Mouse (Mus musculus) layer of hippocampus, adult 8-10 months (tissue): ENCODE measurements around the gene Krt18. TPM values are rescaled to one million over a fixed set of nuclear protein-coding genes. Genes with fewer than 3 reads are reported as not detected.

Source experiments
- DNase-seq, 2 experiments: peaks; one replicate each; pipeline ENCODE4 v3.0.0; 2022; ENCODE audit warnings: low spot score in 2 of 2
- total RNA-seq, 4 experiments: library from RNA; stranded (reverse); gene quantifications; 2 replicates each; pipeline ENCODE4 v1.2.4; 2022

Krt18 gene
- total RNA-seq, 4 experiments from 2014 or later: 0.23 to 2.4 (median 2.3) TPM; not detected in 1

DNA sequence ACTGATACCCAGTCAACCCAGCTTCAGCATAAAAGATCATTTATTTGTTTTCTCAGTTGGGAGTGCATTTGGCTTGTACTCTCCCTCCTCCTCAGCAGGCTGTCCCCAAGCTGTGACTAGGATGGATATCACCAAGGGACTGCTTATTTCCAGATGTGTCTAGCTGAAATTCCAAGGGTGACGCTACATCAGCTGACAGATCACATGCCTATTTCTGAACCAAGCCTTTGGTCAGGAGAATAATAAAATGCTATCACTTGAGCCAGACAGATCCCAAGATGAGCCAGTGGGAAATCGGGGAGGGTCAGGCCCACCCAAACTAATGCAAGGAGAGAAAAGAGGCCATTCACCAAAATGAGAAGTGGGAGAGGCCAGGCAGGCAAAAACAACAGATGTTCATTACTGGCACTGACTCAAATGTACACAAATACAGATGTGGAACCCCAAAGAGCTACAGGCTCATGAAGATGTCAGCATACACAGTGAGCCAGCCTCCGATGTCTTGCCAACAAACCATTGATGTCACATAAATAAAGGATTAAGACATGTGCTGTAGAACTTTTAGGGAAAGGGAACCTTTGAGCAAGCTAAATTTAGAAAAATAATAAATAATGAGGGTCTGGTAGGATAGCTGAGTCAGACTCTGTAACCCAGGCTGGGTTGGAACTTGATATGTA lies 17.3 kb upstream of the Krt18 start:
- no peak for DNase-seq

DNA sequence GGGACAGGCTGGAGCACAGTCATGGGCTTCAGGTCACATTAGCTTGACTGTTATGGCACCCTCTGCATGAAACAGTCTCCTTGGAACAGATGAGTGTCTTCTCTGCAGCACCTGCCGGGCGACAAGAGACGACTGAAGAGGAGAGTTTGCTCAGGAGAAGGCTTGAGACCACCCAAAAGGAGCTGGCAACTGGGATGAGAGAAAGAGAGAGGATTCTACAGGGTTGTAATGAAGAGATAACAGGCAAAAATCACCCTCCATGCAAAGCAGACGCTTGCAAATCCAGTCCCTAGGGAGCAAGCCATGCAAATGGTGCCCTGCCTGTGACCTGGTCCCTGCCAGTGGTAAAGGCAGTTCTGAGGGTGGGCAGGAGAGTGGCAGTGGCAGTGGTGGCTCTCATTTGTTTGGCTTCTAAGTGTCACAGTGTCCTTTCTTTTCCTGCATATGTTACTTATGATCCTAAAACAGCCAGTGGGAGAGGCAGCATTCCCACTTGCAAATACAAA lies 15.7 kb upstream of the Krt18 start:
- DNase-seq: no peak

DNA sequence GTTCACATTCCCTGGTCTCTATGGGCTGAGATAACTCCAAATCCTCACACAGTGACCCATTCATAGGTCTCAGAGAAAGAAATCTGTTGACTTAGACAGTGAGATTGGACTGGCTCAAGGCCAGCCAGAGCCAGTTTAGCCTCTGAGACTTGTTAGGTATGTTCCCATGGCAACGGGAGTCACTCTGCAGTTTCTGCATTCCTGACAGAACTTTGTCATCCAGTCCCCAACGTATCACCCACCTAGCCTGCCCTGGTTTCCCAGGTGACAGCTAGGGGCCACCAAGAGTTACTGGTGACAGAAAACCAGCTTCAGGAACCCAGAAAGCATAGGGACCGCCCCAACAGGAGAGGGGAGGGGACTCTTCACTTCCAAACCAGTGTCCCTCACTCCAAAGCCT lies 14.3 kb upstream of the Krt18 start:
- no peak for DNase-seq

DNA sequence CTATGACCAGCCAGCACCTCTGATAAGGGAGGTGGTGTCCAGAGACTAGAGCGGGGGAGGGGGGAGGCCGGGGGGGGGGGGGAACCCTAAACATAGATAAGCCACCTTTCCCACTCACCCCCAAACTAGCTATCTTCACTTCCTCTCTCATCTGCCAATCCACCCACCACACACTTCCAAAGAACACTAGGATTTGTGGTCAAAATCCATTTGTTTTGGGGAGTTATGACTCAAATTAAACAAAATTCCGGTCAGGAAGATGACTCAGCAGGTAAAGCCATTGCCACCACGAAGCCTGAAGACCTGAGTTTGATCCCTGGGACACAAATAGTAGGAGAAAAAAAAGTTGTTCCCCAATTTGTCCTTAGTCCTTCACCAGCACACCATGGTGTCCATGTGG lies 13.1 kb upstream of the Krt18 start:
- no peak for DNase-seq

DNA sequence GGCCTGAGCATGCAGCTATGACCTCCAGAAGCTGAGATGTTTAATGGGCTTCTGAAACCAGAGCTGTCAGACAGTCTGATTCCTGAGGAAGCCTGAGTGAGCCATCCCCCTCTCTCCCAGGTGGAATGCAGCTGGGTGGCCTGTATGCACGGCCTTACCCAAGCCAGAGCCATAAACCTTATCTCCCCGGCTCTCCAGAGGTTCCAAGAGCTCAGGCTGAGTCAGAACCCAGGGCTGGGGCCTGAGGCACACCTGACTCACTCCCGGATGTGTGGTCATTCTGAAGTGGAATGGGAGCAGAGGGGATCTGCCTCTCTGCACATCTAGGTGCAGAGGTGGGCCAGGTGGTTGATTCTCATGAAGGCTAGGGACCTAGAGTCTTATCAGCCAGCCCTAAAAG lies 11.9 kb upstream of the Krt18 start:
- DNase-seq: no peak

DNA sequence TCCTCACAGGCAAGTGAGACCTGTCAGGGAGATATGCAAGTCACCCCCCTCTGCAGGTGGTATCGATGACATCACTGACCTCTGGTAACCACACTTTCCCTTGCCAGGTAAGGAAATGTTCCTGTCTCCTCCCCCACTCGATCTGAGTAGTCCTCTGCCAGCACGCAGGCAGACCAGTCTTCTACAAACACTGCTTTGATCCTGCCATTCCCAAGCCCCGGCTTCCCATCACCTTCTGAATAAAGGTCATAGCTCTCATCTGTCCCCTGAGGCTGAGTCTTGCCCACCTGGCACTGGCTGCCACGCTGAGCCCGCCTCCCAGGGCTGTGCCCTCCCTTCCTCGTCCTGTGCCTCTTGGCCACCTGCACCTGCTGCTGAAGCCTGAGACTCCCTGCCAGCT lies 11.2 kb upstream of the Krt18 start:
- no peak for DNase-seq

DNA sequence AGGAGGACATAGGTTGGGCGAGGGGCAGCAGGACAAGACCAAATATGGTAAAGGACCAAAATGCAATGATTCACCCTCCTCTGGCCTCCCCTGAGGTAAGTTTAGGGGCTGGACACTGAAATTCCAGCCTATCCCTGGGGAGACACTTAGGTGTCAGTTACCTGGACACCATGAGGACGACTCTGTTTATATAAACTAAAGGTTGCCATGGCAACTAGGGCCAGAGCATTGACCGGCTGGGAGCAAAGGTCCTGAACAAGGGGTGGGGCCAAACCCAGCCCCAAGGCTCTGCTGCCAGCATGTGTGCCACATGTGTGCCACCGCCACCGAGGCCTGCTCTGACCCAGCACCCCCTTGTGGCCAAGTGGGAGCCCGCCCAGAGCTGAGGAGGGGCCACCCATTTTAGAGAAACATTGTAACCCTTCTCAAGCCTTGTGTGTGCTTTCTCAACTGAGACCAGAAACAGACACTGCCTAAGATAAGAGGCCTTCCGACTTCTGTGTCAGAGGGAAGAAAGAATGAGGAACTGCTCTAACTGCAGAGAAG lies 10.0 kb upstream of the Krt18 start:
- DNase-seq: no peak

DNA sequence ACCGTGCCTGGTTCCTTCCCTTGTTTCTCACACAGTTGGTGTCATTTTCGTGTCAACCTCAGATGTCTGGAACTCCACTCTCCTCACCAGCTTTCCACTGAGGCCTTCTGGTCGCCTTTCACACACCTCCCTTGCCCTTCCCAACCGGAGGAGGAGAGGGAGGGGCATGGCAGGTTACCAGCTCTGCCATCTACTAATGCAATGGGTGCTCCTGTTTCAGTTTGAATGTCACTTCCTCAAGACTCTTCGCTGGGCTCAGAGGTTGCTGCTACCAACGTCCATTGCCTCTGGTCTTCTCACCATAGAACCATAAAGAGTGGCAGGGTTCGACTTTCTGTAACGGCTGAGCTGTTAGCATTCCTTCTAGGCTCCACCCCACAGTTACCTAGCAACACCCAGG lies 5.5 kb upstream of the Krt18 start:
- no peak for DNase-seq

DNA sequence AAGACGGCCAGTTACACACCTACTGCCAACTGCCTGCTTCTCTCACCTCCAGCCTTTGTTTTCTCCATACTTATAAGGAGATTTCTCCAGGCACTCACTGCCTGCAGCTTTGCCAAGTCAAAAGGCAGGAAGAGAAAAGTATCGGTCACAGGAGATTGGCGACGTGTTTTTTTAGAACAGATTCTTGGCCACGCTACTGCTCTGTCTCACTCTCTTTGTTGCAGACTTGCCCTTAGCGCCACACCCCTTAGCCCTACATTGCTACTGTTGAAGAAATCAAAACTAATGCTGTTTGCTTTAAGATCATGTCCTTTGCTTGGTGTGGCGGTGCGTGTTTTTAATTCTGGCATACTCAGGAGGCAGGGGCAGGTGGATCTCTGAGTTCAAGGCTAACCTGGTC lies 4.1 kb upstream of the Krt18 start:
- no peak for DNase-seq

DNA sequence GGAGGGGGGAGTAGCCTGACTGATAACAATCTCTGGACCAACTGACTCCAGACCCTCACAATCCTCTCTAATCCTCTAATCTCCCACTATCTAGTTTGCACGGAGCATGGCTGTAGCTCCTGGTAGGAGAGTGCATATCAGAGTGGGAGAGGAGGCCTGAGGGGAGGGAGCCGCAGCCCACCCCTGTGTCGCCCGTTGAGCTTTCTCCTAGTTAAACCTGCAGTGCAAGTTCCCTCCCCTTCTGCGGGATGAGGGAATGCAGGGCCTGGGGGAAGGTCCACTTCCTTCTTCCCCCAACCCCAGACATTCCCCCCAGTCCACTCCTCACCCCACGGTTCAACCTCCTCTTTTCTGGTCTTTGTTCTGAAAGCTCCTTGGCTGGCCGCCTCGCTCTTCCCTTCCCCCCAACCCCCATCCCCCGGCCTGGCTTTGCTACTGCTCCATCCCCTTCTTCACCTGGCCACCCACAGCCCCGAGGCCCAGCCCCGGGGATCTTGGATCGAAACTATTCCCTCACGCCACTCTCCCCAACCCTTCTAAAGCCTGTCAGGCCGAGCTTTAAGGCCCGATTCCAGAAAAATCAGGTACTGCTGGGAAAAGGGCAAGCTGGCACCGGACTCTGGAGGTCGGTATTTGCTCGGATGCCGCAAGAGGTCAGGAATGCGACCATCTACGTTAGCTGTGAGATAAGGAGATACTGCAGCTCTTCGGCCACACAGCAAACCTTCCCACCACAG lies 2.7 kb upstream of the Krt18 start:
- no peak for DNase-seq

DNA sequence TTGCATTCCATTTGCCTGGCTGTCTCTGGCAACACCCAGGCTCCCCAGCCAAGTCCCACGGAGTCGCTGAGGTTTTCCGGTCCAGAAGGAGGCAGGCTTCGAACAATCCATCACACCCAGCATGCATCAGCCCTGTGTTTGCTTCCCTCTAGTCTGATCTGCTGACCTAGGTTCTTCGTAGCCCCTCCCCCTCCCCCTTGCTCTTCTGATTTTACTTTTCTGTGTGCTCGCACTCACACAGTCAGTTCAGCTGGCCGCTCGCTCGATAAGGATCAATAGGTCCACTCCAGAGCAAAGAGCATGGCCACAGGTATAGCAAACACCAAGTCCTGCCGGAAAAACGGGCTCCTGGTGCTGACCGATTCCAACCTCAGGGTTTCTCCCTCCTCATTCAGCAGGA lies 1.6 kb upstream of the Krt18 start:
- DNase-seq: no peak

DNA sequence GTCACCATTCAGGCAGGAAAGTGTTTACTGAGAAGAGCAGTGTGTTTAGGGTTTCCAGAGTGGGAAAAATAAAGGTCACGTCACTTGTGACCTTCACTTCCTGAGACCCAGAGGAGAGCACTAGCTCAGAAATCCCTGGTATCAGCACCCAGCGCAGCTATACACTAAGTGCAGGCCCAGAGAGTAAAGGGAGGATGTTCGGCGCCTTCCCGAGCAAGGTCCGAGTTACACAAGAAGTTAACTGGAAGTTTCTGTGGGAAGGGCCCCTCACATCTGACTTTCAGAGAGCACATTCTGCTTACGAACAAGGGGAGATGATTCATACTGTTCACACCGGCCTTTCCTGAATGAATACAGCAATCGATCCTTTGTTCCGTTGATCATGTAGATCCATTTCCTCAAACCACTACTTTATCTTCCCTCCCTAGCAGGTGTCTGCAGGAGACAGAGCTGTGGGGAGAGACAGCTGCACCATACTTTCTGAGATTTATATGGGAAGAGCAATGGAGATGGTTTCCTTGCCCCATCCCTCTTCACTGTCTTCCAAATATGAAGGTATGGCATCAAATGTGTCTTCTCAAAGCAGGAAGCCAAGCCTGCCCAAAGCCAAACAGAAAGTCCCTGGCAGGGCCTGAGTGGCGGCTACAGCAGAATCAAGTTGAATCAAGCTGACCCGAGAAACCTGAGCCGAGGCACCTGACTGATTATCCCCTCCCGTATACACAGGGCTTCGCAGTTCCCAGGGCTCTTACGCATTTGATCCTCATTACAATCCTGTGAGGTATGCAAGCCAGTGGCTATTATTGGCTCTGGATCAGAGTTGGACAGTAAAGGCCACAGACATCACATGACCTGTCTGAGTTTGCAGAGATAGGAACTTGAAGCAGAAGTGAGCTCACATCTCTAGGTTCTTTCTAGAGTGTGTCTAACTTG lies 6.4 kb downstream of the Krt18 start:
- DNase-seq: no peak

DNA sequence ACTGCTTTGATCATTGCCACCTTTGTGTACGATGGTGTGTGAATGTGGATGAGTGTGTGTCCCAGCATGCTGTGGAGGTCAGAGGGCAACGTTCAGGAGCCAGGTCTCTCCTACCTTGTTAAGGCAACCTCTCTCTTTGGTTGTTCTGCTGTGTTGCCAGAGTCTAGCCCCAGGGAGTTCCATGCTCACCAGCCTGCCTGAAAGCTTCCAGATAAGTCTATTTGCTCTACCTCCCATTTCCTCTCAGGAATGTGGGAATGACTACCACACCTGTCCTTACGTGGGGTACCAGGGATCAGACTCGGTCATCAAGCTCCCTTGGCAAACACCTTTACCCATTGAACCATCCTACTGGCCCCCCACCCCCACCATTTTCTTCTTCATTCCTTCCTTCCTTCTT lies 12.3 kb downstream of the Krt18 start:
- DNase-seq: no peak

DNA sequence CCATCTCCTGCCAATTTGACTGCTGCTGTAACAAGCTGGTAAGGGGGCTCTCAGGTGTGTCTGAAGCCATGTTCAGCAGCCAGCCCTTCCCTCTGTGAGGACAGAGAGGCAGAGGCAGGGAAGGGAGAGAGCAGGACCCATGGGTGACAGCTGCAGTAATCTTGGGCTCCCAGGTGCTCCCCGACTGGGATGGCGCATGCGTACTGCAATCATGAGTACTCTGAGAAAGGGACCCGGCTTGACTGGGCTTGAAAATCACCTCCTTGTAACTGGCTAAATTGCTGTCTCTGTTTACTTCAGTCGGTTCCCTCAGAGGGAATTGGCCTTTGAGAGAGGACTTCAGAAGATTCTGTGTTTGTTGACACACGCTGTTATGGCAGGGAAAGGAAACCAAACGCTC lies 14.0 kb downstream of the Krt18 start:
- no peak for DNase-seq

DNA sequence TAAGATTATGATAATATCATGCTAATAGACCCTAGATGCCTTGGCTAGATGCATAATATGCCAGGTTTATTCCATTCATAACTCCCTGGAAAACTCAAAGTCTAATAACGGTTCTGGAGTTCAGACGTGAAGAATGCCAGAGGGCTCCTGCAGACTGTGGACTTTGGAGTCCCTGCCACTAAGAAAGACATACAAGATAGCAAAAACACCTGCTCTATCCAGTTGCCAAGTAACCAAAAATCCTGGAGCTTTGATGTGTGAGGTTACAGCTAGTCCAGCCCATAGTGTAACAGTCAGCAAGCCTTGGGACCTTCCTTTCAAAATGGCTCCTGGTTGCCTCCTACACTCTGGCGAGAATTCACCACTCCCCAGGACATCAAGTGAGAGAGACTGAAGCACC lies 16.8 kb downstream of the Krt18 start:
- DNase-seq: no peak

DNA sequence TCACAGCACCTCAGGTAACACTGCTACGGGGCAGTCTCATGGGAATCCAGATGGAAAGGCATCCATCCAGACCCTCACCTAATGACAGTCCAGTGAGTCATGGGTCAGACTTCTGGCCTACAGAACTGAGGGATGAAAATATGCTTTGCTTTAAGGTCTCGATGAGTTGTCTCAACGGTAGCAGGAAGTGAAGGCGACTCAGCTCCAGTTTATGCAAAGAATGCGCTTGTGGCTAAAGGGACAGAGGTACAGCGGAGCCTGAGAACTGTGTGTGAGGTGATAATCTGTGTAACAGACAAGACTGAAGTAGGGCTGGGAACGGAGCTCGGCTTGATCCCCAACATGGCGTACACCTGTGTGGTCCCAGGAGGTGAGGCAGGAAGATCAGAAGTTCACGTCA lies 17.7 kb downstream of the Krt18 start:
- DNase-seq: no peak

DNA sequence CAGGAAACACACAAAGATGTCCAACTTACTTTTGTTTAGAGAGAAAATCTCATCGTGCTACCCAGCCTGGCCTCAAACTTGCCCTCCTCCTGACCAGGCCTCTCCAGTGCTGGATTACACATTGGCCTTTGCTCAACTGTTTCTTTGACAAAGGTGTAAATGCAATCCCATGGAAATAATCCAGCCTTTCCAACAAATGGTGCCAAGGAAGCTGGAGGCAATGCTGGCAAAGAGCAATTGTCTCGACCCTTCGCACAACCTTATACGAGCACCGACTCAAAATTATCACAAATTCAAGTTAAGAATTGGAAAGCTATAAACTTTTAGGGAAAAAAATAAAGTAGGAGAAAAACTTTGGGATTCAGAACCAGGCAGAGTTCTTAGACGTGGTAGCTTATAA lies 20.0 kb downstream of the Krt18 start:
- DNase-seq: no peak

DNA sequence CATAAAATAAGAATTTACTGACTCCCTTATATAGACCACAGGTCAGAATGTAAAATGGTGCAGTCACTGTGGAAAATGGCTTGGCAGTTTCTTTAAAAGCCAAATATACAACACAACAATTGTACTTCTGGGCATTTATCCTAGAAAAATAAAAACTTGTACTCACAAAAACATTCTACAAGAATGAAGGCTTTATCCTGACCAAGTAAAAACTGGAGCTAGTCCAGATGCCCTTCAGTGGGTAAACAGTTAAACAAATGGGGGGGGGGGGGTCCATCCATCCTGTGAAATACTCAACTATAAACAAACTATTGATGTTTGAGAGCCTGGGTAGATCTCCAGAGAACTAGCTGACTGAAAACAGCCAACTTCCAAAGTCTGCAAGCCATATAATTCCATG lies 21.9 kb downstream of the Krt18 start:
- DNase-seq: no peak

DNA sequence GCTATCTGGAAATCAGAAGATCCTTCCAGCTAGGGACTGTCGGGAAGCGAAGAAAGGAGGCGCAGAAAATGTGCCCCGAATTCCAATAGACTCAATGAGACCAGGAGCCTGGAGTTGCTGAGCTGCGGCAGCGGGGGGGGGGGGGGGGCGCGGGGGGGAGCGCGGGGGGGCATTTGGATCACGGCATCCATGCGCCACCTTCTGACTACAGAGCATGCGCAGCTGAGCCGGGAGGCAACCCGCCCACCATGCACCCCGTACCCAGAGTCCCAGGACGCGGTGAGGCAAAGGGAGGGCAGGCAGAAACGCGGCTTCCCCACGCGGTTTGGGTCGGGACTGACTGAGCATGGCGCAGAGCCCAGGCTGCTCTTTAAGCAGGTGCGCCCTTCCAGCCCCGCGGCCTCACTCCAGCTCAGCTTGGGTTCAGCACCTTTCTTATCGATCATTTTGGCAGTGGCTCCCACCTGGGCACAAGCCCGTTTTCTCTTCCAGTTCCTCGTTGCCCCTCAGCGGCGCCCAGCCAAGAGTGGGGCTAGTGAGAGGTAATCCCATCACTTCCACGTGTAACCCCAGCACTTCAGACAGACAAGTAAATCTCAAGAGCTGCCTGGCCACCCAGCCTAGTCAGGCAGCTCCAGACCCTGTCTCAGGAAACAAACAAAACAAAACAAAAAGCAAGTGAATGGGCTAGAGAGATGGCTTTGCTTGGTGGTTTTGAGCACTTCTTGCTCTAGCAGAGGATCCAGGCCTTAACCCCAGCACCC lies 24.1 kb downstream of the Krt18 start:
- peak in 1 of 2 experiments; percentile 59 for DNase-seq

DNA sequence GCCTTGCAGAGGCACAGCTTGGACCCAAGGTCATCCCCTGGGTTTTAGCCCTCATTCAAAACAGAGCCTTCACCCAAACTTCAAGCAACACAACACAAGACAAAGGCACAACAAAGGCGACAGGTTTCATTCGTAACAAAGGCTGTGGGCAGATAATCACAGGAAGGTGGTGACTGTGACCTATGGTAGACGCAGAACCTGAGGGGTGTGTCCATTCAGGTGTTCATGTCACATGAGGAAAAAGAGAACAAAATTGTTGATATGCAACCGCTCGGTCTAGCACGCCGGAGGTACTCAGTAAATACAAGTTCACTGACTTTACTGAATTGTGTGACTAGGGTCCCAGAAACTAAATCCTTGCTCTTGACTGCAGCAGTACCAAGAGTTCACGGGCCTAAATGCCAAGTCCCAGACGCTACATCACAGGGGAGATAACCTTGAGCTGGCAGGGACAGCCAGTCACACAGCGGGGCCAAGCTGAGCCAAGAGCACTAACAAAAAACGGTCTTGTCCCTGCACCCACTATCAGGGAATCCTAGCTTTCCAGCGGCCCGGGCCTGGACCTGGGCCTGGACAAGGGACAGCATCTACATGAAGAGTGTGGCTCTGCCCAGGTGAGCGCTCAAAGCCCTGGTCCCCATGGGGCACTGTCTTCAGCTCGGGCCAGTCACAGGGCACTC lies 28.7 kb downstream of the Krt18 start:
- no peak for DNase-seq
